Mouse (Mus musculus) E14TG2a.4 (cell line): ENCODE data around the gene Ikzf3.

Source experiments
- CTCF ChIP-seq: conservative IDR thresholded peaks from 2 replicates; pipeline ENCODE4 v1.5.1; 2014; ENCODE audit warnings: low read length
- NANOG ChIP-seq: IDR thresholded peaks from 2 replicates; pipeline ENCODE4 v1.6.1; 2014; ENCODE audit warnings: borderline replicate concordance, low read length, mixed read lengths
- POU5F1 ChIP-seq: IDR thresholded peaks from 2 replicates; pipeline ENCODE4 v1.6.1; 2014; ENCODE audit warnings: low read length, borderline replicate concordance

- no peak for TF ChIP-seq CTCF
- TF ChIP-seq POU5F1, result no peak
- TF ChIP-seq NANOG, result no peak
Observed at GRCm38 (mm10) chr11:98590548-98591445, 45.0 kb upstream of the Ikzf3 start.
